Mouse (Mus musculus): ENCODE results near the gene Pi16.

- TF ChIP-seq CTCF (IDR thresholded peaks at IDR 0.05; ENCODE audit: extremely low read depth, insufficient read depth, insufficient read length, insufficient replicate concordance) (no peak), POLR2A (IDR thresholded peaks at IDR 0.05; ENCODE audit: low read depth, low read length) (no peak)
Measured at GRCm38 (mm10) chr17:29313300-29313699, 4.2 kb upstream of the Pi16 start.
